Mouse (Mus musculus) neural tube, embryonic 10.5 days (tissue): Measurements from ENCODE around the gene Pou4f2.

Experiments
- DNase-seq: peaks from one replicate; pipeline ENCODE4 v3.0.0-alpha.2; 2017; ENCODE audit warnings: low spot score; ENCODE audit errors: extremely low spot score

Gene Pou4f2

DNA sequence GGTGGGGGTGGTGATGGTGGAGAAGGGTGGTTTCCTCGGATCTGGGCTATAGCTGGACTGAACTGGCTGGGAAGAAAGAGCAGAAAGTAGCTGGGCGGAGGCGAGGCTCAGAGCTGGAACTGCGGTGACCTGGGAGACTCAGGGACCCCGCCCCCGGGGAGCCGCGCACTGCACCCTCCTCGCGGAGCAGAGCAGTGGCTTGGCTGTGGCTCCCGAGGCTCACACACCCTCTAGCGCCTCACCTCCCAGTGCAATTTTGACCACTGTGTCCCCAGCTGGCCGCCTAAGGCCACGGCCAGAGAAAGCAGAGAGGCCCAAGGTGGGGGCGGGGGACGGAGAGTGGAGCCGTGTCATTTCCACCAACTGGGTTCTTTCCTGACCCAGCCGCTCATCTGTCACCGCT, 16.3 kb downstream of the Pou4f2 start:
- peak; percentile 50 for DNase-seq

- no peak for DNase-seq
Observed at GRCm38 (mm10) chr8:78419272-78419671, 17.2 kb downstream of the Pou4f2 start.

DNA sequence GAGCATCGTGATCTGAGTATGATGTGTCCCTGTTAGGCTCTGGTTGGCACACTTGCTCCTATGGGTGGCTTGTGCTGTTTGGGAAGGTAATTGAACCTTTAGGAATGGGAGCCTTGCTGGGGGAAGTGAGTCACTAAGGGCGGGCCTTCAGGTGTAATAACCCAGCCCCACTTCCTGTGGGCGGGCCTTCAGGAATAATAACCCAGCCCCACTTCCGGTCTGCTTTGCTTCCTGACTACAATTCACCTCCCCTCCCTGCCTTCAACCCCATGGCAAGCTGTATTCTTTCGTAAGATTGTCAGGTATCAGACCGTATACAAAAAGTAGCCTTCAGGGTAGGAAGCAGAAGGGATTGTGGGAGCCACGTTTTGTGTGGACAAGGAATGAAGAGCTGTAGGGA, 45.7 kb downstream of the Pou4f2 start:
- no peak for DNase-seq
